Mouse (Mus musculus) spleen, postnatal 36 days (tissue): Measurements from ENCODE around the gene Tpcn1.

Source experiments
- DNase-seq, 2 experiments: peaks; one replicate each; pipeline ENCODE4 v3.0.0; 2022; ENCODE audit warnings: low spot score in 2 of 2, mixed read lengths in 1 of 2

Tpcn1 gene

DNA sequence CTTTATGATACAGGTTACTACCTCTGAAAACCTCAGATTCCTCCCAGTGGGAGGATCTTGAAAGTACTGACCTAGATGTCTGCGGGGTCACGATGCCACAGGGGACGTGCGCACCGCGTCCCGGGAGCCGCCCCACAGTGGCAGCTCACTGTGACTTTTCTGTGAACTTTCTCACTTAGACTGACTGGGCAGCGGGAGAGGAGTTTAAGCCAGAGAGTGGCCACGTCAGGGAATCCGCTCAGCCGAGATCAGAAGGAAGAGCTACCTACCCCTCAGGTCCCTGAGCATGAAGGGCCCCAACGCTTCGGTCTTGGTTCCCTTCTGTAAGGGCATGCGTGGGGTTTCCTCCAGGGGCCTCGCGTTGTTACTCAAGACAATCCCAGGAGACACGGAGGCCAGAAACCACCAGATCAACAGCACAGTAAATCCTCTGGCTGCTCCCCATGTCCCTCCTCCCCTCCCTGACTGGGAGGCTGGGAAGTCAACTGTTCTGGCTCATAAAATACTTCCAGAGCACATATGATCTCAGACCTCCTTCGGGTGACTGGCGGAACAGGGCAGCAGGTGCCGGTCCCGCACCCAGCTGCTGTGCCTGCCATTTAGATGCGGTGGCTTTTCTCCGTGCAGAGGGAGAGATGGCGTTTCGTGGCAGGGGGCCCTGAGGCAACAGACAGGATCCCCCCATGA is 9.1 kb downstream of the Tpcn1 start:
- DNase-seq = peak; percentile 47 to 51

GRCm38 (mm10) chr5:120578504-120579081 is 9.9 kb downstream of the Tpcn1 start:
- DNase-seq = peak; percentile 72 to 75

- DNase-seq = peak; percentile 69 to 80
Observed at GRCm38 (mm10) chr5:120577935-120578441, 10.5 kb downstream of the Tpcn1 start.

DNA sequence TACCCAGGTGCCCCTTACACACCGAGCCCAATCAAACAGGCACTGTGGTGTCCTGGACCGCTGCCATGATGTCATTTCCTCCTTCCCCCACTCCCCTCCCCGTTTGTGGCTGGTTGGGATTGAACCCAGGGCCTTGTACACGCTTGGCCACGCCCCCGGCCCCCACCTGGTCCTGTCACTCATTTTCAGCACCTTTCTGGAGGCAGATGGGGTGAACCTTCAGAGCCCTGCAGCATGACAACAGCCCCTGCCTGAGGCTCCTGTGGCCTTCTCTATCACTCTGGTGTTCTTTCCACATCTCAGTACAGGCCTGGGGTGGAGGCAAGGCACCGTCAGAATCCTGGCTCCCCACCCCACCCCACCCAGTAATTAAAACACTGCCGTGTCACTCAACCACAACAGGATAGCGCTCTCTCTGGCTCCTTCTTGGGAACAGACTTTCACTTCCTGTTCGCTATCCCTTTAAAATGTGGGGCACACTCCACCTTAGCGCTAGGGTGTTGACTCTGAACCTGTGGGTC is 11.6 kb downstream of the Tpcn1 start:
- no peak for DNase-seq

GRCm38 (mm10) chr5:120574469-120575063 is 13.9 kb downstream of the Tpcn1 start:
- no peak for DNase-seq

DNA sequence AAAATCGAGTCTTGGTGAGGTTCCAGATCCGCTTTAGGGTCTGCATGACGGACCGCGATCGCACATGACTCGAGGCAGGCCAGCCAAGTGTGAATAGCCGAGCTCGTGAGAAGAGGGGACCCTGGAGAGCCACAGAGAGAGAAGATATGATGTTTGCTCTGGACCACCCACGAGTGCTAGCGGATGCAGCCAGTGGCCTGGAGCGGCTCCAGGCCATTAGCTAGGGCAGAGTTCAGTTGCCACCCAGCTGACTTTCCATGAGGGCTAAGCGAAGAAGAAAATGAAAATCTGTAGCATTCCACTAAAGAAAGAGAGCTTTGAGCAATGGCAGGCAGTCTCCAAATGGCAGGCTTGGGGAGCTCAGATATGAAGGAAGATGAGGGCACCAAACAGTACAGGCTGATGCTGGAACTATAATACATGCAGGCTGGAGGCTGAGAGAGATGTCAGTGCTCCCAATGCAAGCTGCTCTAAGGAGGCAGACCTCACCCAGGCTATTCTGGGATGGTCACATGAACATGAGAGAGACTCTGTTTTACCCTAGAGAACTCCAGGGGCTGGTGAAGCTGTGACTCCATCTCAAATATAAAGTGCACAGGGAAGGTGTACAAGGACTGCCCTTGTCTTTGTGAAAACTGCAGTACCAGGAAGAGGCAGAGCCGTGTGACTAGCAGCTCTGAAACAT is 17.3 kb downstream of the Tpcn1 start:
- no peak for DNase-seq

DNA sequence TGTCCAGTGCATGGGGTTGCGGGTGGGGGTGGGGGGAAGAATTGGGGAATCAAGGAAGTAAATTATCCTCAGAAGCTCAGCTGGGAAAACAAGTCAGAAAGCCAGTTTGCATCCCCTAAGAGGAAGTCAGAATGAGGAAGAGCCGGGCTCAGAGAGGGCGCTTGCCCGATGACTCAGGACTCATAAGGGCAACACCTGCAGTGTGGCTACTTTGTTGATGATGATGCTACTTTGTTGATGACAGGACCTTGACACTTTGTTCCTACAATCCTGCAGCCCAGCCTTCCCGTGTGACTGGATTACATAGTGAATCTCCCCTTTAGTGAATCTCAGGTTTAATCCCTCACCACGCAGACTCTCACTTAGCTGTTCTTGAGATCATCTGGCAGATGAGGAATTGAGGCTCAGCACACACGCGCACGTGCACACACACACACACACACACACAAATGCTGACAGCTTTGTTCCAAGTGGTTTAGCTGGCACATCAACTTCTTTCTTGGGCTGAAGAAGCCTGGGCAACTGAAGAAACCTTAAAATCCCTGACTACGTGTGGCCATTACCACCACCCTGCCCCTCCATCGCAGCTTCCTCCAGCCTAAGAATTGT is 18.1 kb downstream of the Tpcn1 start:
- DNase-seq = no peak

- no peak for DNase-seq
Observed at GRCm38 (mm10) chr5:120569791-120570190, 18.7 kb downstream of the Tpcn1 start.

DNA sequence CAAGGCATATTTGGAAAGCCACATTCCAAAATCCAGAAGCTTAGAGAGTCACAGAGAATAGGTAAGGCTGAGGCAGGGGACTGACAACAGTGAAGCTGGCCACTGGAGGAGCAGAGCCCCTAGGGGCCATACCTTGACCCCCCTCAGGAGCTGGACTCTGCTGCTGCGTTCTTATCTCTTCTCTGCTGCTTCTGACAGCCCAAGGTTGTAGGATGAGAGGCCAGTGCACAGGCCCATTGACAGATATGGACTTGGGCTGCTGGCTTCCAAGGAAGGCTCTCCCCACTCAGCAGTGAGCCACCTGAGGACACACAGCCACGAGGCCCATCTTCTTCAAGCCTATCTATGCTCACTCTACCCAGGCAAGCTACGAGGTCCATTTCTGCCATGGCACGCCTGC is 19.5 kb downstream of the Tpcn1 start:
- DNase-seq = no peak

DNA sequence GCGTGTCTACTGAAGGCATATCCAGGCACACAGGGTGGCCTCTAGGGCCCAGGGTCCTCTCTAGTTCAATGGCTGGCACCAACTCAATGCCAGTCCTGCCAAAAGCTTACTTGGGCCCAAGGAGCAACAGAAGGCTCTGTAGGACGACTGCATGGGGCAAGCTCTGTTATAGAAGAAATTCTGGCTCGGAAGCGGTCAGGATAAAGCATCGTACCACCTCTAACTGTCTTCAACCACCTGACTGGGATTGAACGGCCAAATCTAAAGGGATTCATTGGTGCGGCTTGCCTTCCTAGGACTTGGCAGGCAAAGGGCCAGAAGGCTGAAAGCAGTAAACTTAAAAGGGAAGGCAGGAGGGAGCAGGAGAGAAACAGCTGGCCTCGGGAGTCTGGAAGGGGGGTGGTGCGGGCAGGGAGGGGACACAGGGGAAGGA is 20.1 kb downstream of the Tpcn1 start:
- no peak for DNase-seq

DNA sequence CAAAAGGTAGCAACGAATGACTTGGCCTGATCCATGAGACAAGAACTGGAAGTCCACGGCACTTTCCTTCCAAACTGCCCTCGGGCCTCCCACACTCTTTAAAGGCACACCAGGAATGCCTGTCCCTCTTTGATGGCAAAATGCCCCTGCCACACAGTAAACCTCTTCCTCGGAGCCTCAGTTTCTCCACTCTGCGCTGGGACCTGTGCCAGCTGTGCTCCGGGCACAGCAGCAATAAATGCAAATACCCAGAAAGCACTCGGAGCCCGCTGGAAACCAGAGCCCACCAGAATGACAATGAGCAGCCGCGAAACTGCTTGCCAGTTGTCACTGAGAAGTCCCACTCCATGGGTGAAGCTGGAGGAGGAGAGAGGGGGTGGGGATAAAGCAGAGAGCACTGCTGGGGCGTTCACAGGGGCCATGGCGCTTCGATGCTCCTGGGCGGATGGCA is 20.7 kb downstream of the Tpcn1 start:
- no peak for DNase-seq

DNA sequence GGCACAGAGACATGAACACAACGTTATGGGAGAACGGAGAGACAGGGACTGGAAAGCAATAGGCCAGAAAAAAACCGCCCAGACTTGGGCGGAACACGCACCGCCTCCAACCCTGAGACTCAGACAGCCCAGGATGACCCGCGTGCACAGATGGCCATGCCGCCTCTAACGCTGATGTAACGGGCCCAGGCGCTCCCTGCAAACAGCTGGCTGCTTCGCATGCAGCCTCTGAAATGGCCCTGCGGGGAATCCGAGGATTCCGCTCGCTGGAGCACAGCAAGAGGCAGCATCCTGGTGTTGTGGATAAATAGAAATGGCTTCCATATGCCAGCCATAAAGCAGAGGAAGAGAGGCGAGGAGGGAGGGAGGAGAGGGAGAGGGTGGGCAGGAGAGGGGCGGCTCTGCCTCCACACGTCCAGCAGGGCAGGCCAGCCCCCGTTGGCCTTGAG is 21.2 kb downstream of the Tpcn1 start:
- DNase-seq = no peak

- DNase-seq = no peak
Observed at GRCm38 (mm10) chr5:120566681-120567252, 21.7 kb downstream of the Tpcn1 start.

DNA sequence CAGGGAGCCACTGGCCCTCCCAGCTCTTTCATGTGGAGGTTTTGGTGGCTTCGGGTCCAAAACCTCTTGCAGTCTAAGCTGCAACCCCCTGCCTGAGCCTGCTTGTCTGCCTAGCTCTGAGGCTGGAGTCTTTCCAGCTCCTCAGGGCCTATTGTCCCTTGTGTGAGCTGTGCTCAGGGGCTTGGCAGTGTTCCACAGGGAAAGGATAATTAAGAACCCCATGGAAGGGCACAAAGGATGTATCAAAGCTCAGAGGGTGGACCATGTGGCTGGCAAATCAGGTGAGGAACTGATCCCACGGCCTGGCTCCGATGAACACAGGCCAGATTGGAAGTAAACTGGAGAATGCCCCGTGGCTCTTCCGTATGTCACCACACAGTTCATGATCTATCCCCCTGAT is 22.4 kb downstream of the Tpcn1 start:
- no peak for DNase-seq

GRCm38 (mm10) chr5:120565171-120565905 is 23.1 kb downstream of the Tpcn1 start:
- DNase-seq = no peak

- DNase-seq = no peak
Observed at GRCm38 (mm10) chr5:120563914-120564311, 24.6 kb downstream of the Tpcn1 start.

DNA sequence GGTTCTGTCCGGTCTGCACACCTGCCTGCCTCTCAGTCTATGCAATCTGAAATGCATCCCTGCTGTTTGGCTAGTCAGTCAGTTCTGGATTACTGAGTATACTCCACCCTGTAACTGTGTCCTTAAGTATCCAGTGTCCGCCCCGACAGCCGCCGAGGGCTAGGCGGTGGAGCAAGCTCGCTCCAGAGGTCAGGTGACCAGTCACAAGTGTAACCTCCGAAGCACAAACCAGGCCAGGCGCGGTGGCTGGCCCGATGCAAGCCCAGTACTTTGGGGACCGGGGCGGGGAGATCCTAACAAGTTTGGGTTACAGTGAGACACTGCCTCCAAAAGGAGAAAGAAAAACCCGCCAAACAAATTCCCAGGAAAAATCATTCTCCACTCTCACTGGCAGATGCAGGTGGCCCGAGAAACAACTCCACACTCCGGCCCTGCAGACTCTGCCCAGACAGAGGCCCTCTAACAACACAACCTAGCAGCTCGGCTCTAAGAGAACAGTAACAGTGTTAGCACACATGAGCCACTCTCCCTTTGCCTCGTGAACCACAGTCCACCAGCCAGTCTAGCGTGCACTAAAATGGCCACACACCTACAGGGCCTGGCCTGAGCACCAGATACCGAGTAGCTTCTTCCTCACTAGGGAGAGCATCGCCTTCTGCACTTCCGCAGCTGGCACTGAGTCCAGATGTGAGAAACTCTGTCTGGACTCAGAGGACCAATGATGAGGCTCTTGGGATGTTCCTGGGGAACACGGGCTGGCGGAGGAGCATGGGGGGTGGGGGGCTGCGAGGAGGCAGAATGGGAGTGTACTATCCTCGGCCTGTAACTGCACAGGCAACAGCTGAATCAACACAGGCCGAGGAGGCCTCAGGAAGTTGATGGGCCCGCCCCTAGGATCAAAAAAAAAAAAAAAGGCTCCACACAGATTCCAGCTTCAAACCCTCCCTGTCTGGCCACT is 25.2 kb downstream of the Tpcn1 start:
- no peak for DNase-seq

GRCm38 (mm10) chr5:120560616-120561311 is 27.7 kb downstream of the Tpcn1 start:
- no peak for DNase-seq

GRCm38 (mm10) chr5:120560129-120560615 is 28.3 kb downstream of the Tpcn1 start:
- DNase-seq = no peak
